Mouse (Mus musculus) bone marrow macrophage, adult 2 months (primary cell): ENCODE data around the gene Bach2. TPM values are rescaled to one million over a fixed set of nuclear protein-coding genes. Genes with fewer than 3 reads are reported as not detected.

ENCODE experiments used
- H3K27ac ChIP-seq: 2 replicates; pipeline ENCODE4 v1.5.1; 2012; ENCODE audit warnings: low read depth, low read length; ENCODE audit not compliant: insufficient read depth
- H3K4me1 ChIP-seq: 2 replicates; pipeline ENCODE4 v1.6.1; 2012; ENCODE audit warnings: low read length; ENCODE audit not compliant: control insufficient read depth, insufficient read depth
- H3K4me3 ChIP-seq: 2 replicates; pipeline ENCODE4 v1.5.1; 2012; ENCODE audit warnings: mild to moderate bottlenecking, low read length, moderate library complexity; ENCODE audit not compliant: insufficient read depth
- CTCF ChIP-seq: IDR thresholded peaks from 2 replicates; pipeline ENCODE4 v1.5.1; 2012; ENCODE audit warnings: low read depth, mild to moderate bottlenecking, low read length, moderate library complexity
- POLR2A ChIP-seq: IDR thresholded peaks from 2 replicates; pipeline ENCODE4 v1.6.1; 2012; ENCODE audit warnings: mild to moderate bottlenecking, low read depth, low read length, borderline replicate concordance
- polyA plus RNA-seq: library from polyadenylated mRNA; stranded (reverse); fragments of >200 nt; gene quantifications from 2 replicates; pipeline ENCODE4 v1.2.4, GENCODE M21; 2012; ENCODE audit not compliant: missing spikeins, insufficient read depth, insufficient read length

Bach2 gene
- polyA plus RNA-seq, 1 experiment, result 1.4 TPM

- H3K27ac ChIP-seq, result no peak overlapping the region
- no peak for TF ChIP-seq CTCF
- no peak for TF ChIP-seq POLR2A
- H3K4me3 ChIP-seq, result no peak overlapping the region
- H3K4me1 ChIP-seq, result peaks cover 3% of the 10 kb centered on the region; the same call in 1 of the 2 replicates
Measured at GRCm38 (mm10) chr4:32522013-32522412, 283.4 kb downstream of the Bach2 start.

- no peaks in the 10 kb centered on the region for H3K4me1 ChIP-seq
- TF ChIP-seq CTCF (no peak), POLR2A (no peak)
- H3K4me3 ChIP-seq, result no peak overlapping the region
- no peak overlapping the region for H3K27ac ChIP-seq
Measured at GRCm38 (mm10) chr4:32524282-32524681, 285.7 kb downstream of the Bach2 start.

GRCm38 (mm10) chr4:32525000-32525399 is 286.4 kb downstream of the Bach2 start:
- Histone ChIP-seq H3K4me1 (no peaks in the 10 kb centered on the region), H3K4me3 (no peak overlapping the region), H3K27ac (no peak overlapping the region)
- TF ChIP-seq POLR2A (no peak), CTCF (no peak)

GRCm38 (mm10) chr4:32526228-32526836 is 287.7 kb downstream of the Bach2 start:
- no peak overlapping the region for H3K4me3 ChIP-seq
- H3K4me1 ChIP-seq, result no peaks in the 10 kb centered on the region
- TF ChIP-seq POLR2A (no peak), CTCF (no peak)
- no peak overlapping the region for H3K27ac ChIP-seq

- H3K4me1 ChIP-seq, result no peaks in the 10 kb centered on the region
- TF ChIP-seq CTCF (no peak), POLR2A (no peak)
- H3K4me3 ChIP-seq, result no peak overlapping the region
- no peak overlapping the region for H3K27ac ChIP-seq
Measured at GRCm38 (mm10) chr4:32529443-32529995, 290.9 kb downstream of the Bach2 start.

- no peak for TF ChIP-seq CTCF
- no peak for TF ChIP-seq POLR2A
- H3K4me1 ChIP-seq, result no peaks in the 10 kb centered on the region
- no peak overlapping the region for H3K4me3 ChIP-seq
- H3K27ac ChIP-seq, result no peak overlapping the region
Measured at GRCm38 (mm10) chr4:32530421-32530920, 291.9 kb downstream of the Bach2 start.

GRCm38 (mm10) chr4:32530921-32531846 is 292.6 kb downstream of the Bach2 start:
- H3K27ac ChIP-seq, result no peak overlapping the region
- H3K4me1 ChIP-seq, result no peaks in the 10 kb centered on the region
- no peak overlapping the region for H3K4me3 ChIP-seq
- no peak for TF ChIP-seq CTCF
- TF ChIP-seq POLR2A, result no peak

GRCm38 (mm10) chr4:32532079-32532478 is 293.5 kb downstream of the Bach2 start:
- H3K4me3 ChIP-seq, result no peak overlapping the region
- no peak overlapping the region for H3K27ac ChIP-seq
- TF ChIP-seq POLR2A (no peak), CTCF (no peak)
- no peaks in the 10 kb centered on the region for H3K4me1 ChIP-seq

- TF ChIP-seq CTCF (no peak), POLR2A (no peak)
- Histone ChIP-seq H3K4me3 (no peak overlapping the region), H3K27ac (no peak overlapping the region), H3K4me1 (no peaks in the 10 kb centered on the region)
Measured at GRCm38 (mm10) chr4:32533735-32534134, 295.1 kb downstream of the Bach2 start.

- H3K4me1 ChIP-seq, result no peaks in the 10 kb centered on the region
- H3K4me3 ChIP-seq, result no peak overlapping the region
- H3K27ac ChIP-seq, result no peak overlapping the region
- TF ChIP-seq CTCF (no peak), POLR2A (no peak)
Measured at GRCm38 (mm10) chr4:32535626-32536025, 297.0 kb downstream of the Bach2 start.
